Mouse (Mus musculus) thymus, postnatal 36 days (tissue): ENCODE results near the gene Kitl.

Experiments used
- DNase-seq, 2 experiments: peaks; one replicate each; pipeline ENCODE4 v3.0.0; 2022; ENCODE audit warnings: mixed read lengths in 2 of 2

Gene Kitl

GRCm38 (mm10) chr10:100030980-100031516 lies 15.6 kb downstream of the Kitl start:
- no peak for DNase-seq

- DNase-seq: no peak
Observed at GRCm38 (mm10) chr10:100031631-100032030, 16.2 kb downstream of the Kitl start.

- DNase-seq: no peak
Observed at GRCm38 (mm10) chr10:100032566-100032965, 17.1 kb downstream of the Kitl start.

GRCm38 (mm10) chr10:100036021-100036420 lies 20.6 kb downstream of the Kitl start:
- DNase-seq: no peak

GRCm38 (mm10) chr10:100038342-100038898 lies 23.0 kb downstream of the Kitl start:
- DNase-seq: no peak

- no peak for DNase-seq
Observed at GRCm38 (mm10) chr10:100038994-100039393, 23.6 kb downstream of the Kitl start.

- DNase-seq: no peak
Observed at GRCm38 (mm10) chr10:100043748-100044147, 28.3 kb downstream of the Kitl start.

- no peak for DNase-seq
Observed at GRCm38 (mm10) chr10:100044153-100044552, 28.7 kb downstream of the Kitl start.

- DNase-seq: no peak
Observed at GRCm38 (mm10) chr10:100051146-100051783, 35.8 kb downstream of the Kitl start.

GRCm38 (mm10) chr10:100052404-100052803 lies 37.0 kb downstream of the Kitl start:
- DNase-seq: no peak

GRCm38 (mm10) chr10:100052911-100053310 lies 37.5 kb downstream of the Kitl start:
- no peak for DNase-seq

GRCm38 (mm10) chr10:100054006-100054405 lies 38.6 kb downstream of the Kitl start:
- no peak for DNase-seq

GRCm38 (mm10) chr10:100055082-100055481 lies 39.7 kb downstream of the Kitl start:
- DNase-seq: no peak

- no peak for DNase-seq
Observed at GRCm38 (mm10) chr10:100057106-100057623, 41.7 kb downstream of the Kitl start.

GRCm38 (mm10) chr10:100059356-100059755 lies 43.9 kb downstream of the Kitl start:
- no peak for DNase-seq

- DNase-seq: no peak
Observed at GRCm38 (mm10) chr10:100065529-100066301, 50.3 kb downstream of the Kitl start.

GRCm38 (mm10) chr10:100066374-100066773 lies 50.9 kb downstream of the Kitl start:
- no peak for DNase-seq

GRCm38 (mm10) chr10:100072641-100073040 lies 57.2 kb downstream of the Kitl start:
- no peak for DNase-seq

- no peak for DNase-seq
Observed at GRCm38 (mm10) chr10:100073092-100073491, 57.7 kb downstream of the Kitl start.

- no peak for DNase-seq
Observed at GRCm38 (mm10) chr10:100101115-100101514, 85.7 kb downstream of the Kitl start.

- DNase-seq: no peak
Observed at GRCm38 (mm10) chr10:100111209-100111608, 95.8 kb downstream of the Kitl start.

GRCm38 (mm10) chr10:100115570-100115969 lies 100.1 kb downstream of the Kitl start:
- DNase-seq: no peak

- no peak for DNase-seq
Observed at GRCm38 (mm10) chr10:100124452-100124851, 109.0 kb downstream of the Kitl start.
